Mouse (Mus musculus) right cerebral cortex, adult 18-20 months (tissue): ENCODE measurements at regions not wholly inside any gene's neighbourhood (a gene's known extent, or its start where the extent isn't known, plus 50 kb on each side); places are given as distances from the start of the nearest gene placed in this dataset.
"Not testable (repeated sequence)": the region's sequence is repeated elsewhere in the genome, so short reads cannot be mapped to it uniquely, and the experiment has no call there.

ENCODE experiments used
- DNase-seq: peaks from one replicate; pipeline ENCODE4 v3.0.0; 2022; ENCODE audit warnings: mixed read lengths

DNA sequence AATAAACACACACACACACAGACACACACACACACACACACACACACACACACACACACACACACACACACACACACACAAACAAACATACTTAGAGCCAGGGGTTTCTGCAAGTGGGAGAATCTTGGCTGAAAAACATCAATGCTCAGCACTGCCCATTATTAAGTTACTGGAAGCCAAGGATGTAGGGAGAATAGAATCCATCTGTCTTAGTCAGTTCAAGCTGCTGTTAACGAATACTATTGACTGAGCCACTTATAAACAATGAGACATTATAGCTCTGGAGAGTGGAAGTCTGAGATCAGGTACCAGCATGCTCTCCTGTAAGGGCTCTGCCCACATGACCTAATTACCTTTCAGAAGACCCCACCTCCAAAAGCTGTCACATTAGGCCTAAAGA, 87.4 kb downstream of the Fam174b start:
- DNase-seq: no peak

DNA sequence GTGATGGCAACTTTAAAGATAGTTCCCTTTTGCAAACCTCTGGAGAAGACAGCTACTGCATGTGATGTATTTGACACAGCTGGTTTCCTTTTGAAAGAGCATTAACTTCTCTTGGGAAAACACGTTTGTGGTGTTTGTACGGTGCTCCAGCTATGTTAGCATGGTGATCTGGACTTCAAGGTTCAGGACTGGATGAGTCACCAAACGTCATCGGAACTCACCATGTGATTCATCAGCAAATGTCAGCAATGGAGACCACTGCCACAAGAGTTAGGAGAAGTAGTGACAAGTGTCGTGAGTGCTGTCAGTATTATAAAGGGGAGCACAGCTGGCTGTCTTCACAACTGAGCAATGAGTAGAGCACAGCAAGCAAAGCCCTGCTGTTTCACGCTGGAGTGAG, 90.5 kb downstream of the Fam174b start:
- no peak for DNase-seq

DNA sequence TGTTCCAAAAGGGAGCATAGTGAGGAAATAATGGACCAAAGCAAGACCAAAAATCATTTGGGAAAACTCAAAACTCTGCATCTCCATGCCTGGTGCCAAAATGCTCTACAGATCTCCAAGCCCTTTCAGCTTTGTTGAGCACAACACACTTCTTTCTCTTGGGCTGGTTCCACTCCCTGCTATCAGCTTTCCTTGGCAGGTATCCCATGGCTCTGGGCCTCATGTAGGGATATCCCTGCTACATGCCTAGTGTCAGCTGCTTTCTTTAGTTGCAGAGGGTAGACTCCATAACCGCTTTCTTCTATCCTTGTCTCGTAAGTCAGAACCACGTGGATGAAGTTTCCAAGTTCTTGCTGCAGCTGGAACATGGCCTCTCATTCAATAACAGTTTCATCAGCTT, 100.3 kb downstream of the Fam174b start:
- no peak for DNase-seq

DNA sequence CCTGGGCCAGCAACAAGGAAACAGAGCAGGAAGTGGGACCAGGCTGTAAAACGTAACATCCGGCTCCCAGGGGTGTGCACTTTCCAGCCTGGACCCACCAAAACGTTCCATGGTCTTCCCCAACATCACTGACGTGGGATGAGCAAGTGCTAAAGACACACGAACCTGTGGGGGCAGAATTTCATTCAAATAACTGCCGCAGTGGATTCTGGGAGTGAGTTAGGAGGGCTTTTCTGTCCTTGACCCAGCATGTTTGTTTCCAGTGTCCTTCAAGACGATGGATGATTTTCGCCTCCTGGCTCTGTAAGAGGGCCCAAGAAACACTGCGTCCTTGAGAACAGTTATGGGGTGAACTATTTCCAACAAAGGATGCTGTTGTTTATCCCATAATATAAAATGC, 112.1 kb downstream of the Fam174b start:
- DNase-seq: no peak

DNA sequence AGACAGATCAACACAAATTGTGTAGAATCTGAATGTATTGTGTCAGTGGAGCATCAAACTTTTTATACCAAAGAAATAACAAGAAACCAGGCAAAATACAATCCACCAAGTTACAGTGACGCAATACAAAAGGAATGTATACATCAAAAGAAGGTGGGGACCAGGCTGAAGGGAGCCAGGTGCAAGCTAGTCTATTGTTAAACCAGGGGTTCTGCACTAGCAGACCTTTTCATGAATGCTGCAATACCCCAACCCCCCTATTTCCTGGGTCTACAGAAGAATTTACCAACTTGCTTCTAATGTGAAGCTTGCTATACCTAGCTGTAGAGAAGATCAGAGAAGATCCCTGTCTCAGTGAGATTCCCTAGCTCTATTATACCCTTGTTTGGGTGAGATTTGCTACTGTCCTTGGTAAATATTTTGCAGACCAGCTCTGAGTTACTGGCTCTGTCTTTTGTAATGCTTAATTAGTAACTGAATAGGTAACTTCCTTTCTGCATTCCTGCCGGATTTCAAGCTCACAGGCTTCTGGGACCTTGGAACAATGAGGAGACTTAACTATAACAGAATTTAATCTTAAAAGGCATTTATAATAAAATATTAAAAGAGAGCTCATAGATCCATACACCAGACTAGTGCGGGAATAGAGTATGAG, 113.3 kb downstream of the Fam174b start:
- not testable (repeated sequence) for DNase-seq

DNA sequence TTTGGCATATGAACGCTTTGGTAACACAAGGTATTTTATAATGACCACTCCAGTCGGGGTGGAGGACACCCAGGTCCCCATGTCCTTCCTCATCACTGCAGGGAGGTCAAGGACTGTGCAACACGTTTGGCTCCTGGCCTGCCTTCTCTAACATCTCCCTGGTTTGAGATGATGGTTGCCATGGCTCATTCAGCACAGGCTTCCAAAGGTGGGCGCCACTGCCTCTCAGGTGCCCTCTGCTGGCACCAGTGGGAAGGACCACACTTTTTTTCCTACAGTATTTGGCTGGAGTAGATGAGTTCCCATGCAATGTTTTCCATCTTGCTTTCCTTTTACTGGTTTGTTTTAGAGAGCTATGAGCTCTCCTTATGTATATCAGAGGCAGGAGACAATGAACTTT, 115.4 kb downstream of the Fam174b start:
- peak; percentile 28 for DNase-seq

DNA sequence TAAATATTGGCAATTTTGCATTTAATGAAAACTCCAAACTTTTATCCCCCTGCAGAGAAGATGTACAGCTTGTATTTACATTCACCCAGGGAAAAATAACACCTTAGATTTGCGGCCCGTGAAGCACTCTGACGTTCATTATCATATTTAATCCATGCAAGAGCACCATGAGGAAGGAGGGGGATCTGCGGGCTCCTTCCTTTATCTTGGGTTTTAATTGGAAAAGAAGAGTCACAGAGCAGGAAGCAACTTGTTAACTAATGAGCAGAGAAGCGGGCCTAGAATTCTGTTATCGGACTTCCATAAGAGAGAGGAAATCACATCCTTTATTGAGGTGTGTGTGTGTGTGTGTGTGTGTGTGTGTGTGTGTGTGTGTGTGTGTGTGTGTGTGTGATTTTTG, 116.8 kb downstream of the Fam174b start:
- no peak for DNase-seq

DNA sequence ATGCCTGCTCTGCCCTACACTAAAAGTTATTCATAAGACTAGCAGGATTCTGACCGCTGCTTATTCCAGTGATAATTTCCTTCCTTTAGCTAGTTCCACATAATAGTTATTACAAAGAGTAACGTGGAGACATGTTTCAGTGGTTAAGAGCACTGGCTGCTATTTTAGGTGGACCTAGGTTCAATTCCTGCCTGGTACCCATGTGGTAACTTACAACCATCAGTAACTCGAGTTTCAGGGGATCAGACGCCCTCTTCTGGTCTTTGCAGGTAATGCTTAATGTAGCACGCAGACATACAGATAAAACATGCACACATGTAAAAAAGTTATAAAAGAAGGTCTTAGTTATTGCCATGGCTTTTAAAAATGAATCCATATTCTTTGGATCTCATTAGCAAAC, 125.0 kb downstream of the Fam174b start:
- DNase-seq: no peak

DNA sequence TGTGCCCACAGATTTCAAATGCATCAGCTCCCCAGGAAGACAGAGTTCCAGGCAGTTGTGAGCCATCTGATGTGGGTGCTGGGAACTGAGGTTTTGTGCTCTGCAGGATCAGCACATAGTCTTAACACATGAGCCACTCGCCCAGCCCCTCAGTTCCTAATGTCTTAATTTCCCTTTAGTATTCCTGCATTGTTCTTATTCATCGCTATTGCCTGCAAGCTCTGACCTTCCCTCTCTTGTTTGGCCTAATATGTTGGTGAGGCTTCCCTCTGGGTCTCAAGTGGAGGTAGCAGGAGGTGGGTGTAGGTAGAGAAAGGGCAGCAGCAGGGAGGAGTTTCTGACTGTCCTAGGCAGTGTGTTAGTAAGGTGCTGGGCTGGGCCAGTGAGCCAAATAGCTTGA, 132.1 kb downstream of the Fam174b start:
- DNase-seq: no peak

DNA sequence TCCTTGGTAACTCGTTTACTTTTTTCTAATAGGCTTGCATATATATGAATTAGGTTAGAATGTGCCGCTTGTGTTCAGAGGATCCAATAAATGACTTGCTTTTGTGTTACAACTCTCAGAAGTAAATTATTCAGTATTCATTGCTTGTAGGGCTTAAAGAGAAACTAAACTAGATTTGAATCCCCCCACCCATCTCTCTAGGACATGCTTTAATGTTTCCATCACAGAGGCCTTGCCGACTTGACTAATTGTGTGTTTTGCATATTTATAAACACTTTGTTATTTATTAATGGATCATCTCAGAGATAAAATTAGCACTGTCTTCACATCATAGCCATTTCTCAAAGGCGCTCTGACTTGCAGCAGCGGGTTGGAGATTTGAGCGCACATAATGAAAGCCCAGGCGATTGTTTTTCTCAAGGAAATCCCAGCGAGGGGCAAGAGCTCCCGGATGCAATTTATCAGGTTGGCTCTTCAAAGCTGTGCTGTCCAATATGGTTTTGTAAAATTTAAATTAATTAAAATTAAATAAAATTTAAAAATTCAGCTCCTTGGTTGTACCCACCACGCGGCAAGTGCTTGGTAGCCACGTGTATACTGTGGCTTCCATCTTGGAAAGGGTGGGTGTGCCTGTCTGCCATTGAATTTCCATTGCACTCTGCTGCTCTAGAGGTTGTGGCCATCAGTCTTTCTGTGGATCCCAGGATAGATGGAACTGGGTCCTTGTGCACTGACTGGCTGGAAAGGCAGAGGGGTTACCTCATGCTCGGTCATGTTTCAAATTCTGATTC, 132.0 kb downstream of the St8sia2 start:
- no peak for DNase-seq

DNA sequence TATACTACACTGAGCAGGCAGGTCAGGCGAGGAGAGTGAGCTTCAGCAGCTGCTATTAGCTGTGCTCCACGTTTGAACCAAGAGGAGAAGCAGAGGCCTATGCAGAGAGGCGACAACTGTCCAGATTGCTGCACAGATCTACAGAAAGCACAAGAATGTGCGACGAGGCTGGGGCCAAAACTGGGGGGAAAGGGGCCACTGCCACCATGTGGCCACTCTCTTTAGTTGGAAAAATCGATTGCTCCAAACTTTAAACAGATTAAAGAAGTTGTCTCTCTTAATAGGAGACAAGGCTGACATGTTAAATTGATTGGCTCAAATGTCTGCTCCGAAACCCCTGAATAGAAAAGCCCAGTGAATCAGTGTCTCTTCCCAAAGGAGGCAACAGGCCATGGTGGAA, 127.3 kb downstream of the St8sia2 start:
- no peak for DNase-seq
